Mouse (Mus musculus) embryonic facial prominence, embryonic 12.5 days (tissue): ENCODE results near the gene Ptprj. TPM values are rescaled to one million over a fixed set of nuclear protein-coding genes. Genes with fewer than 3 reads are reported as not detected.

ENCODE experiments used
- ATAC-seq: fragments of 200-750 bp; cut with Nextera tagmentation; 2 replicates; pipeline ENCODE4 v1.8.0; 2017; ENCODE audit not compliant: insufficient number of reproducible peaks, insufficient read depth, low FRiP score, low TSS enrichment
- H3K27ac ChIP-seq: fragments of 300-500 bp; sonication (generic); 2 replicates; pipeline ENCODE4 v1.5.1; 2016; ENCODE audit warnings: mild to moderate bottlenecking
- H3K27me3 ChIP-seq: fragments of 300-500 bp; sonication (generic); 2 replicates; pipeline ENCODE4 v1.6.1; 2016; ENCODE audit warnings: mild to moderate bottlenecking, moderate library complexity
- H3K36me3 ChIP-seq: fragments of 300-500 bp; sonication (generic); 2 replicates; pipeline ENCODE4 v1.6.1; 2016; ENCODE audit warnings: mild to moderate bottlenecking
- H3K4me1 ChIP-seq: fragments of 300-500 bp; sonication (generic); 2 replicates; pipeline ENCODE4 v1.6.1; 2016
- H3K4me2 ChIP-seq: fragments of 300-500 bp; sonication (generic); replicated peaks from 2 replicates; pipeline ENCODE4 v1.6.1; 2016; ENCODE audit warnings: mild to moderate bottlenecking, moderate library complexity
- H3K4me3 ChIP-seq: fragments of 300-500 bp; sonication (generic); 2 replicates; pipeline ENCODE4 v1.5.1; 2016; ENCODE audit warnings: mild to moderate bottlenecking
- H3K9ac ChIP-seq: fragments of 300-500 bp; sonication (generic); 2 replicates; pipeline ENCODE4 v1.6.1; 2016; ENCODE audit warnings: mild to moderate bottlenecking, moderate library complexity
- H3K9me3 ChIP-seq: fragments of 300-500 bp; sonication (generic); 2 replicates; pipeline ENCODE4 v1.6.1; 2016; ENCODE audit warnings: mild to moderate bottlenecking, moderate library complexity
- WGBS: fragments of 180-500 bp; shearing (Covaris S2); methylation state at CpG from one replicate; pipeline ENCODE4 v1.1.7; 2016; 5-methylcytosine and 5-hydroxymethylcytosine counted together
- polyA plus RNA-seq: library from polyadenylated mRNA; unstranded; fragments of >200 nt; fragmentation: Nextera tagmentation; extraction: Ambion mirVana; gene quantifications from 2 replicates; pipeline ENCODE4 v1.2.1, GENCODE M21; 2016

Gene Ptprj
- polyA plus RNA-seq, 1 experiment from 2014 or later: 3.7 TPM

DNA sequence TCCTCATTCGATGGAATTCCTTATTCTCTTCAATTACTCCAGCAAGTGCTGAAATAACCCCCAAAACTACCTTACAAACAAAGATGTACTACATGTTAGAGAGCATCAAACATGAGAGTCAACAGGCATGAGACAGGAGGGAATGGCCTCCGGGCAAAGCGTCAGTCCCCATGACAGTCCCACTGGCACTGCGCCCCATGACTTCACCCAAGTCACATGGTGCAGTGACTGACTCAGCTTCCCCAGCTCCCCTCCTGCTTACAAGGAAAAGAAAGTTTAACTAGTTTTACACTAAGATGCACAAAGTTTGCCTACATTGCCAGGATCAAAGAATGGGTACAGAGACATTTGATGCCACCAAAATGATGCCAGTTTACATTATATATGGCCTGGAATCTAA, 71.2 kb downstream of the Ptprj start:
- Histone ChIP-seq H3K36me3 (no peaks in the 10 kb centered on the region), H3K4me2 (no peak overlapping the region), H3K4me1 (0 out of 2 replicates have a peak, but pooled peaks cover 3% of the 10 kb centered on the region), H3K9ac (no peak overlapping the region), H3K9me3 (no peaks in the 10 kb centered on the region), H3K4me3 (no peak overlapping the region), H3K27ac (no peak overlapping the region), H3K27me3 (no peaks in the 10 kb centered on the region)
- 93% methylated on average over 4 of the region's 4 CpGs for WGBS
- ATAC-seq: no peak

DNA sequence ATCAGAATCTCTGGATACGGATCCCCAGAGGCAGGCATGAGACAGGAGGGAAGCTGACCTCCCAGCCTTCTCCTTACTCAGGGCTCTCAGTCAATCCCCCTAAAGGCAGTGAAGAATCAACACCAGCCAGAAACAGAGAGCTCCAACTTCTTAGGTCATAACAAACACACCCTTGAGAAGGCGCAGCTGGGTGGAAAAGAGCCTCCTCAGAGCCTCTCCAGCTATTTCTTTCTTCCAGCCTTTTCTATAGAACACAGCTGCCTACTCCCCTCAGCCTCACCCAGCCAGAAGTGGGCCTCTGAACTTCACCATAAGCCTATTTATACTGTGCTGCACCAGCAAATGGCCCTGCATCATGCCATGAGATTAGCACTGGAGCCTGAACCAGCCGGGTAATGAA, 74.3 kb downstream of the Ptprj start:
- Histone ChIP-seq H3K4me3 (no peak overlapping the region), H3K36me3 (no peaks in the 10 kb centered on the region), H3K9ac (no peak overlapping the region), H3K27me3 (no peaks in the 10 kb centered on the region), H3K27ac (no peak overlapping the region), H3K9me3 (no peaks in the 10 kb centered on the region), H3K4me2 (no peak overlapping the region), H3K4me1 (peaks cover 10% of the 10 kb centered on the region; the same call in 1 of the 2 replicates)
- WGBS: 66% methylated on average over 3 of the region's 3 CpGs
- no peak for ATAC-seq

DNA sequence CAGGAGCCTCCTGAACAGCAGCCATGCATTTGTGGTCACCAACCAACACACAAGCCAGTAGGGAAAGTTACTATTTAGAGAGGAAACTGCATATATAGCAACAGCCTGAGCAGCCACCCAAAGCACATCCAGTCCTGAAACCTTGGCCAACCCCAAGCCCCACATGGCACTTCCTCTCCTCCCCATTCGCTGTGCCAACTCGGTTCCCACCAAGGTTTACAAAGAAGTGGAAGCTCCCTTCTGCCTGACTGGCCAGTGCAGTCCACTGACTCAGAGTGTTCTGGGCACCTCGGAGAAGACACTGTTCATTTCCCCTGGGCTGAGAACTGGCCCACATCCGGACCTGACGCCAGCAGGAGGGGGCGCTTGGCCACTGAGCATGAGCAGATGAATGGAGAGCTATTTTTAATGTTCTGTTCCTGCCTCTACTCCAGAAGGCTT, 75.7 kb downstream of the Ptprj start:
- Histone ChIP-seq H3K9me3 (no peaks in the 10 kb centered on the region), H3K27ac (no peak overlapping the region), H3K36me3 (no peaks in the 10 kb centered on the region), H3K9ac (no peak overlapping the region), H3K27me3 (no peaks in the 10 kb centered on the region), H3K4me1 (peaks cover 16% of the 10 kb centered on the region; the same call in 1 of the 2 replicates), H3K4me3 (no peak overlapping the region), H3K4me2 (no peak overlapping the region)
- ATAC-seq: no peak
- 79% methylated on average over 6 of the region's 6 CpGs for WGBS

GRCm38 (mm10) chr2:90503182-90503833, 77.1 kb downstream of the Ptprj start:
- no peak for ATAC-seq
- Histone ChIP-seq H3K4me1 (peaks cover 16% of the 10 kb centered on the region; the same call in 1 of the 2 replicates), H3K36me3 (no peaks in the 10 kb centered on the region), H3K9me3 (no peaks in the 10 kb centered on the region), H3K4me3 (no peak overlapping the region), H3K27me3 (no peaks in the 10 kb centered on the region), H3K9ac (no peak overlapping the region), H3K4me2 (no peak overlapping the region), H3K27ac (no peak overlapping the region)
- WGBS: 80% methylated on average over 3 of the region's 3 CpGs

DNA sequence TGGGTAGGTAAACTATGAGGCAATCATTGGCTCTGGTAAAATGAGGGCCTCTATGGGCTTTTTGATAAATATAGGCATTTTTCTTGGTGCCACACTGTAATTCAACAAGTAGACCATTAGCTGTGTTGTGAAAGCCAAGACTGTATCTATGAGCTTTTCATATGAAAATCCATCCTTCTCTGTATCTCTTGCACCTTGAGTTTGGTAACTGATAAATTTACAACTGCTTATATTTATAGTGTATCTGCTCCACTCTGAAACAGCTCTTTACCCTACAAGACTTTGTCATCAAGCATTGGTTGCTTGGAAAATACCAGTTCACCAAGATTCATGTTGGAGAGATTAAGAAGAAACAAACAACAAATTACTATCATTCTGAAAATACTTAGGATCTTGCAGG, 77.7 kb downstream of the Ptprj start:
- no peaks in the 10 kb centered on the region for H3K36me3 ChIP-seq
- no peak overlapping the region for H3K27ac ChIP-seq
- H3K9me3 ChIP-seq: no peaks in the 10 kb centered on the region
- H3K4me2 ChIP-seq: no peak overlapping the region
- no peak overlapping the region for H3K4me3 ChIP-seq
- H3K9ac ChIP-seq: no peak overlapping the region
- ATAC-seq: no peak
- peaks cover 16% of the 10 kb centered on the region; the same call in 1 of the 2 replicates for H3K4me1 ChIP-seq
- no peaks in the 10 kb centered on the region for H3K27me3 ChIP-seq

DNA sequence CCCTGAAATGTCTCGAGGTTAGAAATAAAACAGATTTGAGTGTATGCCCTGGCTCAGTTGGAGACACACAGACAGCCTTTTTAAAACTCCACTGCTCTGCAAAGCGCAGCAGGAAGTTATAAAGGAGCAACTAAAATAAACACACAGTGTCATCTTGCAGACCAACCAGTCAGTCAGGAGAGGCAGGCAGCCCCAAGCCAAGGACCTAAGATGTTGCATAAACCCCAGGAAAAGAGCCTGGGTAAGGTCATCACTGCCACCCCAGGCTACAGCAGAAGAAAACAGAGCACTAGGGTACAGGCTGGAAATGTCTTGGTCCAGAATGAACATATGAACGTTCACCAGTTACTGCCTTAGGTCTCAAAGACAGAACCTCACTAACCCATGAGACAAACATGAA, 78.7 kb downstream of the Ptprj start:
- Histone ChIP-seq H3K27ac (no peak overlapping the region), H3K36me3 (no peaks in the 10 kb centered on the region), H3K4me1 (peaks cover 19% of the 10 kb centered on the region; the same call in 1 of the 2 replicates), H3K4me2 (no peak overlapping the region), H3K4me3 (no peak overlapping the region), H3K9me3 (no peaks in the 10 kb centered on the region), H3K9ac (no peak overlapping the region), H3K27me3 (no peaks in the 10 kb centered on the region)
- 38% methylated on average over 3 of the region's 3 CpGs for WGBS
- ATAC-seq: no peak

GRCm38 (mm10) chr2:90500892-90501291, 79.6 kb downstream of the Ptprj start:
- Histone ChIP-seq H3K4me3 (no peak overlapping the region), H3K9me3 (no peaks in the 10 kb centered on the region), H3K27ac (peak overlapping the region; percentile 18; the same call in 1 of the 2 replicates), H3K36me3 (no peaks in the 10 kb centered on the region), H3K9ac (no peak overlapping the region), H3K27me3 (no peaks in the 10 kb centered on the region), H3K4me2 (no peak overlapping the region), H3K4me1 (peaks cover 19% of the 10 kb centered on the region; the same call in 1 of the 2 replicates)
- no peak for ATAC-seq

DNA sequence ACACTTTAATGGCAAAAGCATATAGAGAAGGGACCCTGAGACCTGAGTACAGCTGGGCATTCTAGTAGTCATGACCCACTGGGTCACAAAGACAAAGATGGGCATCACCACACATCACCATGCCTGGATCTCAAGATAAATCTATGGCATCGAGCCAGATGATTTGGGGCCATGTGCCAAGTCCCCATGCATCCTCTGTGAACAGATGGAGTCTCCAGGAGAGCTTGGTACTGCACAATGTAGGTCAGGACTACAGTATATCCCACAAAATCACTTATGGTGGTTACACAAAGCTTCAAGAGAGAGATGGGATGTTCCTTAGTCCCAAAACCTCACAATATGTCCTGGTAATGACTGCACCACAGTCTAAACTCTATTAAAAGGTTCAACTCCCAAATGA, 81.4 kb downstream of the Ptprj start:
- no peak overlapping the region for H3K4me3 ChIP-seq
- H3K4me1 ChIP-seq: peaks cover 19% of the 10 kb centered on the region; the same call in 1 of the 2 replicates
- no peak overlapping the region for H3K4me2 ChIP-seq
- H3K27ac ChIP-seq: no peak overlapping the region
- H3K27me3 ChIP-seq: no peaks in the 10 kb centered on the region
- 79% methylated on average over 1 of the region's 1 CpGs for WGBS
- no peak for ATAC-seq
- no peaks in the 10 kb centered on the region for H3K36me3 ChIP-seq
- H3K9ac ChIP-seq: no peak overlapping the region
- no peaks in the 10 kb centered on the region for H3K9me3 ChIP-seq

DNA sequence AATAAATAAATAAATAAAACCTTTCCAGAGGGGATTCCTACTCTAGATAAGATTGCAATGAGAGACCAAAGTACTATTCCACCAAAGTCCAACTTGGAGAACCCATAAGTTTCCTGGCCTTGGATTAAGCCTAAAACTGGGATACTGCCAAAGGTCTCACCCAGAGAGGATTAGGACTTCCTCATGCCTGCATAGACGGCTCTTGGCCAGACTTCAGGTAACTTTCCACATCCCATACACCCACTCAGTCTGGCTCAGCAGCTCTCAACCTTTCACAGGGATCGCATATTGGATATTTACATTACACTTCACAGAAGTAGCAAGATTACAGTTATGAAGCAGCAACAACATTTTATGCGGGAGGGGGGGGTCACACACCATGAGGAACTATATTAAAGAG, 82.9 kb downstream of the Ptprj start:
- no peak for ATAC-seq
- Histone ChIP-seq H3K4me1 (peaks cover 19% of the 10 kb centered on the region; the same call in 1 of the 2 replicates), H3K9ac (no peak overlapping the region), H3K9me3 (no peaks in the 10 kb centered on the region), H3K27ac (no peak overlapping the region), H3K27me3 (no peaks in the 10 kb centered on the region), H3K4me3 (no peak overlapping the region), H3K36me3 (no peaks in the 10 kb centered on the region), H3K4me2 (no peak overlapping the region)
- 82% methylated on average over 3 of the region's 3 CpGs for WGBS

- no peaks in the 10 kb centered on the region for H3K36me3 ChIP-seq
- WGBS: 77% methylated on average over 5 of the region's 5 CpGs
- no peak for ATAC-seq
- no peak overlapping the region for H3K4me3 ChIP-seq
- no peaks in the 10 kb centered on the region for H3K9me3 ChIP-seq
- H3K4me1 ChIP-seq: peaks cover 15% of the 10 kb centered on the region; the same call in 1 of the 2 replicates
- H3K27me3 ChIP-seq: no peaks in the 10 kb centered on the region
- no peak overlapping the region for H3K27ac ChIP-seq
- H3K4me2 ChIP-seq: no peak overlapping the region
- no peak overlapping the region for H3K9ac ChIP-seq
These were observed 83.8 kb downstream of the Ptprj start for GRCm38 (mm10) chr2:90496680-90497074.

- no peaks in the 10 kb centered on the region for H3K36me3 ChIP-seq
- no peaks in the 10 kb centered on the region for H3K9me3 ChIP-seq
- H3K4me1 ChIP-seq: peaks cover 12% of the 10 kb centered on the region; the same call in 1 of the 2 replicates
- H3K9ac ChIP-seq: no peak overlapping the region
- no peak overlapping the region for H3K4me2 ChIP-seq
- H3K4me3 ChIP-seq: no peak overlapping the region
- 80% methylated on average over 4 of the region's 4 CpGs for WGBS
- no peak for ATAC-seq
- no peak overlapping the region for H3K27ac ChIP-seq
- no peaks in the 10 kb centered on the region for H3K27me3 ChIP-seq
These were observed 84.3 kb downstream of the Ptprj start for GRCm38 (mm10) chr2:90496012-90496679.
